Mouse (Mus musculus) MEL (cell line): ENCODE data around the gene Igf2bp2. TPM values are rescaled to one million over a fixed set of nuclear protein-coding genes. Genes with fewer than 3 reads are reported as not detected.

ENCODE experiments used
- DNase-seq: peaks from one replicate; pipeline ENCODE4 v3.0.0; 2011; ENCODE audit warnings: low read depth, low spot score
- H3K27ac ChIP-seq: 2 replicates; pipeline ENCODE4 v1.5.1; 2012; ENCODE audit warnings: low read depth, mild to moderate bottlenecking, control low read depth, low read length, moderate library complexity; ENCODE audit not compliant: control insufficient read depth
- H3K27me3 ChIP-seq, 2 experiments: fragments of 150-350 bp in 1 of 2; sonication (generic) in 1 of 2; 2 replicates each; pipeline ENCODE4 v1.6.1; 2012; ENCODE audit warnings: low read length in 2 of 2, mild to moderate bottlenecking in 2 of 2, improper control_type of control experiment in 1 of 2, moderate library complexity in 1 of 2; ENCODE audit not compliant: insufficient read depth in 2 of 2, control insufficient read depth in 1 of 2
- H3K36me3 ChIP-seq, 2 experiments: 2 replicates each; pipeline ENCODE4 v1.6.1; 2012 to 2014; ENCODE audit warnings: low read length in 2 of 2, improper control_type of control experiment in 1 of 2, inconsistent platforms in 1 of 2, mild to moderate bottlenecking in 1 of 2; ENCODE audit not compliant: insufficient read depth in 2 of 2, control insufficient read depth in 1 of 2
- H3K4me1 ChIP-seq, 2 experiments: fragments of 150-350 bp in 1 of 2; sonication (generic) in 1 of 2; 2 replicates each; pipeline ENCODE4 v1.6.1; 2012; ENCODE audit warnings: low read length in 2 of 2, improper control_type of control experiment in 1 of 2, mild to moderate bottlenecking in 1 of 2; ENCODE audit not compliant: insufficient read depth in 2 of 2, control insufficient read depth in 1 of 2
- H3K4me3 ChIP-seq, 2 experiments: fragments of 150-350 bp in 1 of 2; sonication (generic) in 1 of 2; 2 replicates each; pipeline ENCODE4 v1.5.1; 2012; ENCODE audit warnings: low read depth in 2 of 2, low read length in 2 of 2, mild to moderate bottlenecking in 2 of 2, moderate library complexity in 2 of 2, control low read depth in 1 of 2, improper control_type of control experiment in 1 of 2; ENCODE audit not compliant: control insufficient read depth in 1 of 2, insufficient read depth in 1 of 2
- H3K79me2 ChIP-seq: 2 replicates; pipeline ENCODE4 v1.6.1; 2012; ENCODE audit warnings: mild to moderate bottlenecking, low read length, moderate library complexity; ENCODE audit not compliant: control insufficient read depth, poor library complexity, insufficient read depth
- H3K9ac ChIP-seq: 2 replicates; pipeline ENCODE4 v1.6.1; 2012; ENCODE audit warnings: low read depth, mild to moderate bottlenecking, control low read depth, low read length, moderate library complexity; ENCODE audit not compliant: control insufficient read depth, poor library complexity, severe bottlenecking
- H3K9me3 ChIP-seq: fragments of 150-350 bp; sonication (generic); replicated peaks from 2 replicates; pipeline ENCODE4 v1.6.1; 2012; ENCODE audit warnings: mild to moderate bottlenecking, low read length, improper control_type of control experiment, moderate library complexity; ENCODE audit not compliant: insufficient read depth
- BHLHE40 ChIP-seq: IDR thresholded peaks from 2 replicates; pipeline ENCODE4 v1.6.1; 2012; ENCODE audit warnings: low read depth, mild to moderate bottlenecking, inconsistent platforms, low read length, improper control_type of control experiment, borderline replicate concordance
- CHD1 ChIP-seq: IDR thresholded peaks from 2 replicates; pipeline ENCODE4 v1.6.1; 2012; ENCODE audit warnings: low read depth, mild to moderate bottlenecking, inconsistent platforms, low read length, improper control_type of control experiment
- CHD2 ChIP-seq: IDR thresholded peaks from 2 replicates; pipeline ENCODE4 v1.6.1; 2011; ENCODE audit warnings: low read length, improper control_type of control experiment
- CTCF ChIP-seq, 3 experiments: IDR thresholded peaks in 2 of 3; conservative IDR thresholded peaks in 1 of 3; 2 replicates each; pipeline ENCODE4 v1.5.1; 2011 to 2012; ENCODE audit warnings: low read length in 3 of 3, low read depth in 2 of 3, mild to moderate bottlenecking in 2 of 3, improper control_type of control experiment in 1 of 3, inconsistent platforms in 1 of 3, mixed read lengths in 1 of 3, moderate library complexity in 1 of 3; ENCODE audit not compliant: control insufficient read depth in 1 of 3, insufficient read depth in 1 of 3, poor library complexity in 1 of 3, severe bottlenecking in 1 of 3
- E2F4 ChIP-seq: IDR thresholded peaks from 2 replicates; pipeline ENCODE4 v1.6.1; 2011; ENCODE audit warnings: low read depth, low read length, improper control_type of control experiment, borderline replicate concordance
- ELF1 ChIP-seq: IDR thresholded peaks from 2 replicates; pipeline ENCODE4 v1.6.1; 2014; ENCODE audit warnings: low read depth, mild to moderate bottlenecking, inconsistent platforms, low read length, improper control_type of control experiment, moderate library complexity
- EP300 ChIP-seq, 2 experiments: IDR thresholded peaks; 2 replicates each; pipeline ENCODE4 v1.6.1; 2011; ENCODE audit warnings: improper control_type of control experiment in 2 of 2, low read length in 2 of 2, low read depth in 1 of 2, mild to moderate bottlenecking in 1 of 2
- ETS1 ChIP-seq: IDR thresholded peaks from 2 replicates; pipeline ENCODE4 v1.6.1; 2012; ENCODE audit warnings: low read depth, mild to moderate bottlenecking, inconsistent platforms, low read length, improper control_type of control experiment, moderate library complexity
- GABPA ChIP-seq: IDR thresholded peaks from 2 replicates; pipeline ENCODE4 v1.6.1; 2012; ENCODE audit warnings: low read depth, mild to moderate bottlenecking, inconsistent platforms, low read length, improper control_type of control experiment, moderate library complexity
- GATA1 ChIP-seq: IDR thresholded peaks from 2 replicates; pipeline ENCODE4 v1.6.1; 2011; ENCODE audit warnings: low read depth, low read length, improper control_type of control experiment
- JUND ChIP-seq: IDR thresholded peaks from 2 replicates; pipeline ENCODE4 v1.6.1; 2011; ENCODE audit warnings: low read depth, mild to moderate bottlenecking, improper control_type of control experiment, low read length
- KAT2A ChIP-seq: conservative IDR thresholded peaks from 2 replicates; pipeline ENCODE4 v1.6.1; 2012; ENCODE audit warnings: low read depth, low read length, improper control_type of control experiment, inconsistent platforms
- MAFK ChIP-seq: IDR thresholded peaks from 2 replicates; pipeline ENCODE4 v1.6.1; 2011; ENCODE audit warnings: low read depth, mild to moderate bottlenecking, low read length, improper control_type of control experiment, borderline replicate concordance
- MAX ChIP-seq: IDR thresholded peaks from 2 replicates; pipeline ENCODE4 v1.6.1; 2011; ENCODE audit warnings: low read length, improper control_type of control experiment
- MAZ ChIP-seq: IDR thresholded peaks from 2 replicates; pipeline ENCODE4 v1.6.1; 2012; ENCODE audit warnings: low read depth, mild to moderate bottlenecking, inconsistent platforms, low read length, improper control_type of control experiment
- MEF2A ChIP-seq: IDR thresholded peaks from 2 replicates; pipeline ENCODE4 v1.6.1; 2014; ENCODE audit warnings: low read depth, mild to moderate bottlenecking, inconsistent platforms, low read length, improper control_type of control experiment; ENCODE audit not compliant: poor library complexity, insufficient replicate concordance, severe bottlenecking; ENCODE audit errors: extremely low read depth
- MXI1 ChIP-seq: IDR thresholded peaks from 2 replicates; pipeline ENCODE4 v1.6.1; 2011; ENCODE audit warnings: mild to moderate bottlenecking, low read depth, low read length, improper control_type of control experiment
- MYB ChIP-seq: IDR thresholded peaks from 2 replicates; pipeline ENCODE4 v1.6.1; 2011; ENCODE audit warnings: mild to moderate bottlenecking, low read depth, low read length, improper control_type of control experiment
- MYC ChIP-seq: IDR thresholded peaks from 2 replicates; pipeline ENCODE4 v1.6.1; 2011; ENCODE audit warnings: low read depth, mild to moderate bottlenecking, low read length, improper control_type of control experiment, moderate library complexity
- NELFE ChIP-seq: IDR thresholded peaks from 2 replicates; pipeline ENCODE4 v1.6.1; 2011; ENCODE audit warnings: low read depth, low read length, improper control_type of control experiment
- NRF1 ChIP-seq: IDR thresholded peaks from 2 replicates; pipeline ENCODE4 v1.6.1; 2014; ENCODE audit warnings: low read depth, mild to moderate bottlenecking, inconsistent platforms, low read length, improper control_type of control experiment, moderate library complexity; ENCODE audit not compliant: poor library complexity, insufficient read depth, severe bottlenecking
- POLR2A ChIP-seq, 2 experiments: IDR thresholded peaks; 2 replicates each; pipeline ENCODE4 v1.6.1; 2011 to 2012; ENCODE audit warnings: low read length in 2 of 2, mild to moderate bottlenecking in 2 of 2, control low read depth in 1 of 2, improper control_type of control experiment in 1 of 2, low read depth in 1 of 2, moderate library complexity in 1 of 2; ENCODE audit not compliant: control insufficient read depth in 1 of 2, insufficient read depth in 1 of 2, poor library complexity in 1 of 2
- POLR2AphosphoS2 ChIP-seq: IDR thresholded peaks from 2 replicates; pipeline ENCODE4 v1.6.1; 2011; ENCODE audit warnings: low read length, improper control_type of control experiment
- POLR2AphosphoS5 ChIP-seq: IDR thresholded peaks from 2 replicates; pipeline ENCODE4 v1.6.1; 2012; ENCODE audit warnings: low read depth, borderline replicate concordance, mild to moderate bottlenecking, inconsistent platforms, low read length, moderate library complexity, mixed read lengths
- RAD21 ChIP-seq: IDR thresholded peaks from 2 replicates; pipeline ENCODE4 v1.6.1; 2011; ENCODE audit warnings: mild to moderate bottlenecking, low read depth, low read length, improper control_type of control experiment
- RCOR1 ChIP-seq: IDR thresholded peaks from 2 replicates; pipeline ENCODE4 v1.6.1; 2012; ENCODE audit warnings: low read depth, mild to moderate bottlenecking, inconsistent platforms, low read length, improper control_type of control experiment
- SIN3A ChIP-seq: IDR thresholded peaks from 2 replicates; pipeline ENCODE4 v1.6.1; 2012; ENCODE audit warnings: low read length, improper control_type of control experiment, inconsistent platforms
- SMC3 ChIP-seq: IDR thresholded peaks from 2 replicates; pipeline ENCODE4 v1.6.1; 2011; ENCODE audit warnings: low read depth, low read length, improper control_type of control experiment
- TAL1 ChIP-seq: IDR thresholded peaks from 2 replicates; pipeline ENCODE4 v1.6.1; 2012; ENCODE audit warnings: mild to moderate bottlenecking, inconsistent platforms, low read length, moderate library complexity, mixed read lengths
- TBP ChIP-seq: IDR thresholded peaks from 2 replicates; pipeline ENCODE4 v1.8.0; 2011; ENCODE audit warnings: low read depth, low read length, improper control_type of control experiment
- TCF12 ChIP-seq: IDR thresholded peaks from 2 replicates; pipeline ENCODE4 v1.6.1; 2014; ENCODE audit warnings: low read depth, mild to moderate bottlenecking, inconsistent platforms, low read length, improper control_type of control experiment, moderate library complexity
- UBTF ChIP-seq: IDR thresholded peaks from 2 replicates; pipeline ENCODE4 v1.6.1; 2012; ENCODE audit warnings: low read depth, mild to moderate bottlenecking, inconsistent platforms, low read length, improper control_type of control experiment, moderate library complexity, borderline replicate concordance; ENCODE audit not compliant: insufficient read depth
- USF2 ChIP-seq, 2 experiments: IDR thresholded peaks; 2 replicates each; pipeline ENCODE4 v1.6.1; 2011 to 2012; ENCODE audit warnings: improper control_type of control experiment in 2 of 2, low read length in 2 of 2, borderline replicate concordance in 1 of 2, inconsistent platforms in 1 of 2, low read depth in 1 of 2, mild to moderate bottlenecking in 1 of 2; ENCODE audit not compliant: insufficient read depth in 1 of 2
- ZC3H11A ChIP-seq: IDR thresholded peaks from 2 replicates; pipeline ENCODE4 v1.6.1; 2012; ENCODE audit warnings: low read depth, mild to moderate bottlenecking, inconsistent platforms, low read length, improper control_type of control experiment
- ZKSCAN1 ChIP-seq: IDR thresholded peaks from 2 replicates; pipeline ENCODE4 v1.6.1; 2012; ENCODE audit warnings: low read depth, mild to moderate bottlenecking, inconsistent platforms, low read length, improper control_type of control experiment, moderate library complexity
- ZMIZ1 ChIP-seq: IDR thresholded peaks from 2 replicates; pipeline ENCODE4 v1.6.1; 2012; ENCODE audit warnings: low read depth, mild to moderate bottlenecking, inconsistent platforms, low read length, improper control_type of control experiment, moderate library complexity
- ZNF384 ChIP-seq: IDR thresholded peaks from 2 replicates; pipeline ENCODE4 v1.6.1; 2012; ENCODE audit warnings: low read depth, mild to moderate bottlenecking, inconsistent platforms, low read length, improper control_type of control experiment
- polyA plus RNA-seq, 2 experiments: library from polyadenylated mRNA; stranded (reverse) in 1 of 2; unstranded in 1 of 2; fragments of >175 nt in 1 of 2; fragments of >200 nt in 1 of 2; gene quantifications; 2 replicates each; pipeline versions ENCODE4 v1.2.1 to v1.2.4; 2012; ENCODE audit warnings: low replicate concordance in 2 of 2, low read depth in 1 of 2; ENCODE audit not compliant: insufficient read length in 2 of 2, insufficient read depth in 1 of 2, missing spikeins in 1 of 2
- total RNA-seq: library from RNA; depleted of rRNA; stranded (reverse); fragments of 300-350 nt; gene quantifications from 2 replicates; pipeline ENCODE4 v1.2.3, GENCODE M21; 2012

Gene Igf2bp2
- total and polyA plus RNA-seq, 3 experiments: 0.23 to 0.86 TPM; not detected in 1

DNA sequence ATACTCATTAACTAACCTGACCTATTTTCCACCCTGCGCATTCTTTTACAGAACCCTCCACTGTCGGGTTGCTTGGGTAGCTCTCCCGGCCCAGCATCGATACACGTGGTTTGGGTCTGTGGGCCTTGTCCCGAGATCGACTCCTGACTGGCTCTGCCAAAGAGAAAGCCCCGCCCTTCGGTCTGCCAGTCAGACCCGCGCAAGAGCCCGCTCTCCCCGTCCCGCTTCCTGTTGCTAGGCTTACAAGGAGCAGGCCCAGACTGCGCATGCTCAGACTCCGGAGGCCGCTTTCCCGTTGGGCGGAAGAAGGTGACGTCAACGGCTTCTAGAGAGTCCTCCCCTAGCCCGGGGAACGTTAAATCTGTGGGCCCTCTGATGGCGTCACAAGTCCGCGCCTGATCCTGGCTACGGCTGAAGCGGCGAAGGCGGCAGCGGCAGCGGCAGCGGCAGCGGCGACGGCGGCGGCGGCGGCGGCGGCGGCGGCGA lies 154.0 kb downstream of the Igf2bp2 start, which contains the start of gene Senp2:
Gene Senp2, plus strand, starts transcription at position 386 of the 486 bp plus-strand sequence.
- H3K79me2 ChIP-seq: peaks cover 28% of the 10 kb centered on the region
- peak within 1 kb of the TSS; percentile 82 to 96 for H3K4me3 ChIP-seq
- H3K27me3 ChIP-seq: peaks cover 0 to 1% of the 10 kb centered on the region in 2 experiments; a peak in 1 of 4 replicates
- peak; percentile 100 for DNase-seq
- H3K27ac ChIP-seq: peak within 1 kb of the TSS; percentile 6
- H3K4me1 ChIP-seq: peaks cover 7% of the 10 kb centered on the region in 2 experiments; a peak in 3 of 4 replicates
- H3K9ac ChIP-seq: peak within 1 kb of the TSS; percentile 90
- peaks cover 4 to 23% of the 10 kb centered on the region in 2 experiments; a peak in 2 of 4 replicates for H3K36me3 ChIP-seq
- H3K9me3 ChIP-seq: no peaks in the 10 kb centered on the region
- TF ChIP-seq TBP (peak; percentile 57), MXI1 (peak; percentile 100), MAZ (0 out of 2 replicates have a peak, but pooled peaks have one; percentile 49), CHD2 (no peak), UBTF (no peak), MYB (no peak), GABPA (no peak), MAFK (no peak), POLR2AphosphoS2 (no peak), ELF1 (peak; percentile 95), MYC (peak; percentile 94), CHD1 (no peak), MEF2A (no peak), E2F4 (peak; percentile 77; the same call in 1 of the 2 replicates), ZNF384 (no peak), RCOR1 (no peak), BHLHE40 (no peak), MAX (peak; percentile 98), ETS1 (peak; percentile 94), RAD21 (no peak), EP300 (IDR thresholded peaks at IDR 0.05; ENCODE audit: low read depth in 1 of 2, low read length in 2 of 2) (0 out of 4 replicates have a peak, but pooled peaks of 1 of the 2 experiments have one; percentile 29), TAL1 (no peak), POLR2A (IDR thresholded peaks at IDR 0.05; ENCODE audit: control insufficient read depth in 1 of 2, insufficient read depth in 1 of 2, low read depth in 1 of 2, low read length in 2 of 2, poor library complexity in 1 of 2) (peak; percentile 56 to 66; a peak in 2 of 4 replicates), ZC3H11A (peak; percentile 32; the same call in 1 of the 2 replicates), NELFE (peak; percentile 58; the same call in 1 of the 2 replicates), SMC3 (no peak), NRF1 (peak; percentile 82), USF2 (IDR thresholded peaks at IDR 0.05; ENCODE audit: borderline replicate concordance in 1 of 2, insufficient read depth in 1 of 2, low read depth in 1 of 2, low read length in 2 of 2) (no peak), POLR2AphosphoS5 (no peak), GATA1 (no peak), ZMIZ1 (no peak), TCF12 (peak; percentile 54; the same call in 1 of the 2 replicates), ZKSCAN1 (no peak), SIN3A (peak; percentile 99), JUND (no peak), CTCF (IDR thresholded peaks at IDR 0.05 in 2 of 3, conservative IDR thresholded peaks at IDR 0.05 in 1 of 3; ENCODE audit: control insufficient read depth in 1 of 3, insufficient read depth in 1 of 3, low read depth in 2 of 3, low read length in 3 of 3, poor library complexity in 1 of 3, severe bottlenecking in 1 of 3) (no peak), KAT2A (no peak; the same call in 1 of the 2 replicates)
